Mouse (Mus musculus) spleen, postnatal 4 days (tissue): ENCODE results near the gene Lmnb2.
A peak's percentile ranks its signal among the peaks of the same experiment; 100 is the strongest.

Source experiments
- DNase-seq, 2 experiments: peaks; one replicate each; pipeline ENCODE4 v3.0.0; 2022; ENCODE audit warnings: low spot score in 2 of 2

Lmnb2 gene

GRCm38 (mm10) chr10:80899591-80900317 is 18.3 kb downstream of the Lmnb2 start:
- DNase-seq: no peak

GRCm38 (mm10) chr10:80899074-80899473 is 19.0 kb downstream of the Lmnb2 start:
- no peak for DNase-seq

- no peak for DNase-seq
Observed at GRCm38 (mm10) chr10:80897861-80898510, 20.1 kb downstream of the Lmnb2 start.

- DNase-seq: no peak
Observed at GRCm38 (mm10) chr10:80896581-80897485, 21.2 kb downstream of the Lmnb2 start.

- DNase-seq: no peak
Observed at GRCm38 (mm10) chr10:80895697-80896096, 22.3 kb downstream of the Lmnb2 start.

GRCm38 (mm10) chr10:80895100-80895499 is 22.9 kb downstream of the Lmnb2 start:
- no peak for DNase-seq

- DNase-seq: no peak
Observed at GRCm38 (mm10) chr10:80887181-80887580, 30.9 kb downstream of the Lmnb2 start.

GRCm38 (mm10) chr10:80881301-80881700 is 36.7 kb downstream of the Lmnb2 start:
- peak; percentile 88 to 97 for DNase-seq

- no peak for DNase-seq
Observed at GRCm38 (mm10) chr10:80880901-80881300, 37.1 kb downstream of the Lmnb2 start.

GRCm38 (mm10) chr10:80880131-80880641 is 37.9 kb downstream of the Lmnb2 start:
- peak; percentile 83 to 95 for DNase-seq

- DNase-seq: no peak
Observed at GRCm38 (mm10) chr10:80876594-80876993, 41.5 kb downstream of the Lmnb2 start.

- DNase-seq: peak; percentile 76 to 85
Observed at GRCm38 (mm10) chr10:80876028-80876427, 42.0 kb downstream of the Lmnb2 start.

- DNase-seq: no peak
Observed at GRCm38 (mm10) chr10:80874035-80874434, 44.0 kb downstream of the Lmnb2 start.

- no peak for DNase-seq
Observed at GRCm38 (mm10) chr10:80871581-80871980, 46.5 kb downstream of the Lmnb2 start, which contains the start of gene Tmprss9. TSS of gene Tmprss9 (plus strand) at chr10:80871848.

GRCm38 (mm10) chr10:80870993-80871392 is 47.1 kb downstream of the Lmnb2 start:
- DNase-seq: peak in 1 of 2 experiments; percentile 12

GRCm38 (mm10) chr10:80864446-80864845 is 53.6 kb downstream of the Lmnb2 start:
- no peak for DNase-seq

- DNase-seq: no peak
Observed at GRCm38 (mm10) chr10:80862305-80862704, 55.7 kb downstream of the Lmnb2 start.

- DNase-seq: peak; percentile 77 to 86
Observed at GRCm38 (mm10) chr10:80858350-80858935, 59.6 kb downstream of the Lmnb2 start.

- peak; percentile 69 to 82 for DNase-seq
Observed at GRCm38 (mm10) chr10:80857848-80858247, 60.2 kb downstream of the Lmnb2 start.

GRCm38 (mm10) chr10:80857386-80857785 is 60.7 kb downstream of the Lmnb2 start:
- no peak for DNase-seq

GRCm38 (mm10) chr10:80856908-80857307 is 61.1 kb downstream of the Lmnb2 start:
- peak; percentile 73 to 82 for DNase-seq
